Mouse (Mus musculus): ENCODE measurements at regions not wholly inside any gene's neighbourhood (a gene's known extent, or its start where the extent isn't known, plus 50 kb on each side); places are given as distances from the start of the nearest gene placed in this dataset.

DNA sequence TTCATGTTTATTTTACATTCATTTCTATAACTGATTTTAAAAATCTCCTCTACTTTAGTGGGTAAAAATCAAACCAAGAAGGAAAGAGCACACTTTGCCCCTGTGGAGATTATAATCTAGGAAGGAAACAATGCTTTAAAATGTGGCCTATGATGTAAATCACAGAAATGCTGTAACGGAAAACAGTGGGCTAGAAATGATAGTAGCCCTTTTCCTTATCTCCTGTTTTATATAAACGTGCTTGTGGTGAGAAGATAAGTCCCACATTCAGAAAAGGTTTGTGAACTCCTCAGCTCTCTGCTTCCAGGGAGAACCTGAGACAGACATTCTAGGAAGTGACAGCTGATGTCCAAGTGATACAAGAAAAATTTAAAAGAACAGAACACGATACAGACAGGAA is 159.3 kb upstream of the Sesn3 start:
- TF ChIP-seq CTCF (IDR thresholded peaks at IDR 0.05; ENCODE audit: insufficient read depth, low read depth, low read length) (no peak), POLR2A (IDR thresholded peaks at IDR 0.05; ENCODE audit: insufficient read depth, low read depth, low read length) (no peak)
